Mouse (Mus musculus) embryonic fibroblast, embryonic 13.5 days (primary cell): ENCODE data around the gene Hmga2. TPM values are rescaled to one million over a fixed set of nuclear protein-coding genes. Genes with fewer than 3 reads are reported as not detected.
A peak's percentile ranks its signal among the peaks of the same experiment; 100 is the strongest.
"Not testable (repeated sequence)": the region's sequence is repeated elsewhere in the genome, so short reads cannot be mapped to it uniquely, and the experiment has no call there.

Experiments
- H3K27ac ChIP-seq: 2 replicates; pipeline ENCODE4 v1.5.1; 2012; ENCODE audit warnings: low read length, control low read depth, inconsistent platforms; ENCODE audit not compliant: insufficient read depth
- H3K4me1 ChIP-seq: 2 replicates; pipeline ENCODE4 v1.6.1; 2011; ENCODE audit warnings: low read length; ENCODE audit not compliant: control insufficient read depth, insufficient read depth
- H3K4me3 ChIP-seq: 2 replicates; pipeline ENCODE4 v1.5.1; 2011; ENCODE audit warnings: mild to moderate bottlenecking, control low read depth, low read length; ENCODE audit not compliant: insufficient read depth
- CTCF ChIP-seq: IDR thresholded peaks from 2 replicates; pipeline ENCODE4 v1.5.1; 2011; ENCODE audit warnings: mild to moderate bottlenecking, control low read depth, low read length, moderate library complexity, borderline replicate concordance; ENCODE audit not compliant: insufficient read depth
- POLR2A ChIP-seq: IDR thresholded peaks from 2 replicates; pipeline ENCODE4 v1.6.1; 2011; ENCODE audit warnings: low read depth, mild to moderate bottlenecking, control low read depth, low read length, moderate library complexity
- polyA plus RNA-seq: library from polyadenylated mRNA; stranded (reverse); fragments of >200 nt; gene quantifications from 2 replicates; pipeline ENCODE4 v1.2.4, GENCODE M21; 2011; ENCODE audit warnings: low read depth; ENCODE audit not compliant: missing spikeins, insufficient read length

Gene Hmga2
- polyA plus RNA-seq, 1 experiment, result 195 TPM

- Histone ChIP-seq H3K27ac (peak overlapping the region; percentile 46; the same call in 1 of the 2 replicates), H3K4me3 (no peak overlapping the region), H3K4me1 (peaks cover 24% of the 10 kb centered on the region)
- TF ChIP-seq POLR2A, result no peak
- TF ChIP-seq CTCF, result no peak
Observed at GRCm38 (mm10) chr10:120365380-120366172, 110.7 kb downstream of the Hmga2 start.

- TF ChIP-seq POLR2A (no peak), CTCF (no peak)
- Histone ChIP-seq H3K4me1 (peaks cover 15% of the 10 kb centered on the region), H3K27ac (no peak overlapping the region), H3K4me3 (no peak overlapping the region)
Observed at GRCm38 (mm10) chr10:120363983-120364582, 112.2 kb downstream of the Hmga2 start.

- H3K4me3 ChIP-seq, H3K27ac ChIP-seq: not testable (repeated sequence)
- peaks cover 15% of the 10 kb centered on the region for H3K4me1 ChIP-seq
Observed at GRCm38 (mm10) chr10:120363298-120363982, 112.8 kb downstream of the Hmga2 start.

- TF ChIP-seq CTCF, result no peak
- no peak for TF ChIP-seq POLR2A
- H3K4me3 ChIP-seq, result no peak overlapping the region
Observed at GRCm38 (mm10) chr10:120354523-120355030, 121.7 kb downstream of the Hmga2 start.

GRCm38 (mm10) chr10:120345325-120345724 is 130.9 kb downstream of the Hmga2 start:
- Histone ChIP-seq H3K4me3 (no peak overlapping the region), H3K27ac (no peak overlapping the region), H3K4me1 (no peaks in the 10 kb centered on the region)
- TF ChIP-seq POLR2A (no peak), CTCF (no peak)

More at GRCm38 (mm10) chr10:120354523-120355030, 121.7 kb downstream of the Hmga2 start:
- H3K4me1 ChIP-seq, result no peaks in the 10 kb centered on the region
- H3K27ac ChIP-seq, result no peak overlapping the region

- Histone ChIP-seq H3K27ac (no peak overlapping the region), H3K4me3 (no peak overlapping the region), H3K4me1 (no peaks in the 10 kb centered on the region)
- no peak for TF ChIP-seq CTCF
- no peak for TF ChIP-seq POLR2A
Observed at GRCm38 (mm10) chr10:120344558-120345318, 131.5 kb downstream of the Hmga2 start.

GRCm38 (mm10) chr10:120339906-120340305 is 136.4 kb downstream of the Hmga2 start:
- not testable (repeated sequence) for H3K4me1 ChIP-seq

GRCm38 (mm10) chr10:120339324-120339723 is 136.9 kb downstream of the Hmga2 start:
- TF ChIP-seq POLR2A (no peak), CTCF (no peak)

More at GRCm38 (mm10) chr10:120339906-120340305, 136.4 kb downstream of the Hmga2 start:
- not testable (repeated sequence) for H3K27ac ChIP-seq, H3K4me3 ChIP-seq

GRCm38 (mm10) chr10:120338841-120339240 is 137.4 kb downstream of the Hmga2 start:
- TF ChIP-seq POLR2A (no peak), CTCF (no peak)
- no peak overlapping the region for H3K4me3 ChIP-seq
- no peaks in the 10 kb centered on the region; the same call in 1 of the 2 replicates for H3K4me1 ChIP-seq
- no peak overlapping the region for H3K27ac ChIP-seq

More at GRCm38 (mm10) chr10:120339324-120339723, 136.9 kb downstream of the Hmga2 start:
- Histone ChIP-seq H3K4me3 (no peak overlapping the region), H3K4me1 (no peaks in the 10 kb centered on the region; the same call in 1 of the 2 replicates), H3K27ac (no peak overlapping the region)

- H3K4me1 ChIP-seq, H3K4me3 ChIP-seq, H3K27ac ChIP-seq: not testable (repeated sequence)
Observed at GRCm38 (mm10) chr10:120338431-120338830, 137.8 kb downstream of the Hmga2 start.
